ENCODE assay signal across 9 mouse cellular contexts in genomic region chr8:13550718-13551573, GRCm38 (mm10). TPM values are rescaled to one million over a fixed set of nuclear protein-coding genes. Genes with fewer than 3 reads are reported as not detected.
DNase-seq lines count a peak whose midpoint lies in the region; ATAC-seq and TF ChIP-seq lines count a peak whose summit lies in the region.
"Had no signal": no experiment of that assay in that cellular context is flagged by ENCODE, and none has a peak within 500 bp of the region (broad histone marks: within the 10 kb centered on the region; RNA-seq: fewer than 3 reads in every experiment).

No protein-coding gene starts in this region.

- ATAC-seq in G1E (ENCODE audit: extremely low read depth, insufficient number of reproducible peaks, low FRiP score, poor library complexity, severe bottlenecking), result peak; percentile 50; the same call in 1 of the 2 replicates
- ATAC-seq in hindbrain, embryonic 11.5 days (ENCODE audit: low FRiP score), result peak; percentile 86
- peak; percentile 95 for ATAC-seq in lung, embryonic 16.5 days (ENCODE audit: low read depth)

- H3K4me1 ChIP-seq in G1E (ENCODE audit: insufficient read depth, low read depth, low read length), result no peaks in the 10 kb centered on the region; the same call in 1 of the 2 replicates
- H3K4me1 ChIP-seq in cerebellum, adult 2 months (ENCODE audit: control insufficient read depth, insufficient read depth, low read length), result peaks cover 17% of the 10 kb centered on the region
- H3K4me1 ChIP-seq in hindbrain, embryonic 11.5 days (replicated peaks; ENCODE audit: control insufficient read depth, insufficient read depth, low read length), result no peaks in the 10 kb centered on the region
- H3K4me1 ChIP-seq in lung, embryonic 16.5 days (replicated peaks; ENCODE audit: control insufficient read depth, insufficient read depth, low read length), result peaks cover 4% of the 10 kb centered on the region

- WGBS in cerebellum, adult 2 months, result 63% methylated on average over 9 of the region's 9 CpGs
- WGBS in hindbrain, embryonic 11.5 days, result 53% methylated on average over 9 of the region's 9 CpGs
- 49% methylated on average over 9 of the region's 9 CpGs for WGBS in lung, embryonic 16.5 days

- H3K27ac ChIP-seq in cerebellum, adult 2 months (ENCODE audit: insufficient read depth, low read length), result no peak overlapping the region
- no peak overlapping the region for H3K27ac ChIP-seq in hindbrain, embryonic 11.5 days (ENCODE audit: low read depth, low read length)
- no peak overlapping the region for H3K27ac ChIP-seq in lung, embryonic 16.5 days (ENCODE audit: low read length)

- no peak overlapping the region for H3K9ac ChIP-seq in hindbrain, embryonic 11.5 days (ENCODE audit: low read depth, low read length)
- no peak overlapping the region for H3K9ac ChIP-seq in lung, embryonic 16.5 days (ENCODE audit: low read length)

- no peaks in the 10 kb centered on the region for H3K36me3 ChIP-seq in G1E (replicated peaks)
- no peaks in the 10 kb centered on the region for H3K36me3 ChIP-seq in hindbrain, embryonic 11.5 days (ENCODE audit: control insufficient read depth, insufficient read depth, low read length)
- no peaks in the 10 kb centered on the region for H3K36me3 ChIP-seq in lung, embryonic 16.5 days (ENCODE audit: control insufficient read depth, insufficient read depth, low read length)

- TF ChIP-seq CTCF in G1E (IDR thresholded peaks at IDR 0.05; ENCODE audit: low read depth, low read length), result no peak
- TF ChIP-seq CTCF in cerebellum, adult 2 months (IDR thresholded peaks at IDR 0.05; ENCODE audit: borderline replicate concordance, insufficient read depth, low read depth, low read length), result peak; percentile 98

- H3K27me3 ChIP-seq in G1E (ENCODE audit: insufficient read depth, low read length), result peaks cover 6% of the 10 kb centered on the region; the same call in 1 of the 2 replicates
- no peaks in the 10 kb centered on the region for H3K27me3 ChIP-seq in cerebellum, adult 2 months (ENCODE audit: control insufficient read depth, insufficient read depth, low read length)
- H3K27me3 ChIP-seq in hindbrain, embryonic 11.5 days (ENCODE audit: control insufficient read depth, insufficient read depth, low read length), result no peaks in the 10 kb centered on the region
- no peaks in the 10 kb centered on the region for H3K27me3 ChIP-seq in lung, embryonic 16.5 days (ENCODE audit: control insufficient read depth, insufficient read depth, low read depth, low read length)

- peak; percentile 52 for DNase-seq in G1E (ENCODE audit: low spot score)
- peak; percentile 84 to 85 for DNase-seq in cerebellum, adult 2 months
- DNase-seq in frontal cortex, adult 2 months (ENCODE audit: extremely low spot score in 1 of 2, low spot score in 1 of 2), result peak; percentile 95 to 97
- DNase-seq in hindbrain, embryonic 11.5 days (ENCODE audit: low spot score), result peak; percentile 92
- DNase-seq in layer of hippocampus, adult 9-11 months, result peak; percentile 96
- peak; percentile 92 for DNase-seq in ovary, postnatal 14 days (ENCODE audit: low spot score)
- peak; percentile 58 to 83 for DNase-seq in thymus, postnatal 10 days (ENCODE audit: low spot score in 2 of 2)

- H3K9me3 ChIP-seq in G1E (replicated peaks), result no peaks in the 10 kb centered on the region
- H3K9me3 ChIP-seq in hindbrain, embryonic 11.5 days (ENCODE audit: control insufficient read depth, low read length), result no peaks in the 10 kb centered on the region
- H3K9me3 ChIP-seq in lung, embryonic 16.5 days (ENCODE audit: control insufficient read depth, low read length), result no peaks in the 10 kb centered on the region

- TF ChIP-seq POLR2A in cerebellum, adult 2 months (IDR thresholded peaks at IDR 0.05; ENCODE audit: borderline replicate concordance, insufficient read depth, low read length), result no peak

- H3K4me2 ChIP-seq in hindbrain, embryonic 11.5 days (replicated peaks; ENCODE audit: low read depth, low read length), result no peak overlapping the region
- no peak overlapping the region for H3K4me2 ChIP-seq in lung, embryonic 16.5 days (ENCODE audit: low read depth, low read length)

- H3K4me3 ChIP-seq in G1E (ENCODE audit: low read depth, low read length), result no peak overlapping the region
- H3K4me3 ChIP-seq in cerebellum, adult 2 months (replicated peaks; ENCODE audit: insufficient read depth, low read depth, low read length), result no peak overlapping the region
- no peak overlapping the region for H3K4me3 ChIP-seq in hindbrain, embryonic 11.5 days (ENCODE audit: low read depth, low read length)
- no peak overlapping the region for H3K4me3 ChIP-seq in lung, embryonic 16.5 days (ENCODE audit: low read length)
- H3K4me3 ChIP-seq: myocyte had no signal

RNA-seq across cellular contexts. Expression of gene 1700029H14Rik, which starts 11.3 kb away (rescaled TPM):
- total RNA-seq in G1E (2014; fragmentation: Nextera tagmentation) (not detected in 2 replicates), G1E (2017) (0.05 TPM in 1 of 2 replicates, not detected in the other)
- not detected in 2 replicates for polyA plus RNA-seq in G1E (2012)
- polyA plus RNA-seq in cerebellum, adult 2 months (2012; rRNA removed), result 0.18 TPM in 1 of 2 replicates, not detected in the other
- polyA plus RNA-seq in frontal cortex, adult 2 months (2012; rRNA removed), result 0.14 TPM in 1 of 2 replicates, not detected in the other
- polyA plus RNA-seq in hindbrain, embryonic 11.5 days (2014; fragmentation: Nextera tagmentation; extraction: Ambion mirVana), result not detected in 2 replicates
- polyA plus RNA-seq in lung, embryonic 16.5 days (2015; fragmentation: Nextera tagmentation; extraction: Ambion mirVana), result not detected in 2 replicates
- polyA plus RNA-seq: myocyte had no signal

RNA-seq across cellular contexts. Expression of gene Gas6, which starts 56.7 kb away (rescaled TPM):
- total RNA-seq in G1E (2014; fragmentation: Nextera tagmentation), result not detected in 2 replicates
- not detected in 2 replicates for total RNA-seq in G1E (2017)
- polyA plus RNA-seq in G1E (2012), result not detected in 2 replicates
- 141 and 145 TPM in 2 replicates for polyA plus RNA-seq in cerebellum, adult 2 months (2012; rRNA removed)
- 86.0 and 90.9 TPM in 2 replicates for polyA plus RNA-seq in frontal cortex, adult 2 months (2012; rRNA removed)
- 5.9 and 9.8 TPM in 2 replicates for polyA plus RNA-seq in hindbrain, embryonic 11.5 days (2014; fragmentation: Nextera tagmentation; extraction: Ambion mirVana)
- polyA plus RNA-seq in lung, embryonic 16.5 days (2015; fragmentation: Nextera tagmentation; extraction: Ambion mirVana), result 78.0 and 83.8 TPM in 2 replicates
